ENCODE assay signal across 17 mouse cellular contexts in the genomic region with DNA sequence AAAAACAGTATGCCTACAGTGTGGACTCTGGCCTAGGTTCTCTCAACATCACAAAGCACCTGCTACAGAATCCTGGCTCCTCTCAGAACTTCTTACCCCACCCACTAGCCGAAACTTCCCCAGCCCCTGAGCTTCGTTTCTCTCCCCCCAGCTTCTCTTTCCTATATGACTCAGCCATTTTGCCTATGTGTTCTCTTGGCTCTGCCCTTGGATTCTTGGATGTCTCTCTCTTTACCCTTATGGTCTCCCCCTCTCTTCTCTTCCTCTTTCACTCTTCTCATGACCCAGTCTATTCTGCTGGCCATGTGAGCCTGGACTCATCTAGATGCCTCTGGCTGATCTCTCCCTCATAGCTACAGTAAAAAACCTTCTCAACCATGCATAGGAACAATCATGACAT. TPM values are rescaled to one million over a fixed set of nuclear protein-coding genes. Genes with fewer than 3 reads are reported as not detected.
"Had no signal": no experiment of that assay in that cellular context is flagged by ENCODE, and none has a peak within 500 bp of the region (broad histone marks: within the 10 kb centered on the region; RNA-seq: fewer than 3 reads in every experiment).

No protein-coding gene starts in this region.

- H3K27me3 ChIP-seq: liver, embryonic 13.5 days; midbrain, embryonic 12.5 days; midbrain, embryonic 15.5 days; neural tube, embryonic 12.5 days; stomach, embryonic 15.5 days had no signal

- H3K36me3 ChIP-seq: liver, embryonic 13.5 days; midbrain, embryonic 12.5 days; midbrain, embryonic 15.5 days; neural tube, embryonic 12.5 days; stomach, embryonic 15.5 days had no signal

- H3K9me3 ChIP-seq: liver, embryonic 13.5 days; midbrain, embryonic 12.5 days; midbrain, embryonic 15.5 days; neural tube, embryonic 12.5 days; stomach, embryonic 15.5 days had no signal

- H3K27ac ChIP-seq: liver, embryonic 13.5 days; midbrain, embryonic 12.5 days; midbrain, embryonic 15.5 days; neural tube, embryonic 12.5 days; stomach, embryonic 15.5 days had no signal

- H3K4me2 ChIP-seq: liver, embryonic 13.5 days; midbrain, embryonic 12.5 days; midbrain, embryonic 15.5 days; neural tube, embryonic 12.5 days; stomach, embryonic 15.5 days had no signal

- H3K9ac ChIP-seq: liver, embryonic 13.5 days; midbrain, embryonic 12.5 days; midbrain, embryonic 15.5 days; neural tube, embryonic 12.5 days; stomach, embryonic 15.5 days had no signal

- H3K4me3 ChIP-seq: liver, embryonic 13.5 days; midbrain, embryonic 12.5 days; midbrain, embryonic 15.5 days; neural tube, embryonic 12.5 days; stomach, embryonic 15.5 days had no signal

- DNase-seq: kidney, adult 9 months; kidney, postnatal 14 days; kidney, postnatal 4 days; layer of hippocampus, adult 9-11 months; liver, embryonic 13.5 days; lung, adult 2 months; lung, postnatal 14 days; lung, postnatal 4 days; retina, postnatal 1 day; right cerebral cortex, postnatal 25 days; spleen, adult 18-20 months; thymus, postnatal 36 days had no signal

- ATAC-seq: midbrain, embryonic 15.5 days had no signal

- H3K4me1 ChIP-seq: liver, embryonic 13.5 days; midbrain, embryonic 12.5 days; midbrain, embryonic 15.5 days; neural tube, embryonic 12.5 days; stomach, embryonic 15.5 days had no signal

RNA-seq across cellular contexts. Expression of a gene that starts 13.0 kb away (rescaled TPM):
- total RNA-seq: neutrophil, adult 5-6 weeks had no signal
- polyA plus RNA-seq: liver, embryonic 13.5 days had no signal
